Mouse (Mus musculus) olfactory bulb, adult 2 months (tissue): Measurements from ENCODE around the gene Cmbl. TPM values are rescaled to one million over a fixed set of nuclear protein-coding genes. Genes with fewer than 3 reads are reported as not detected.

Experiments
- H3K27ac ChIP-seq: fragments of 200-500 bp; 2 replicates; pipeline ENCODE4 v1.5.1; 2012; ENCODE audit warnings: low read depth, low read length; ENCODE audit not compliant: insufficient read depth
- H3K4me1 ChIP-seq: fragments of 200-500 bp; 2 replicates; pipeline ENCODE4 v1.6.1; 2012; ENCODE audit warnings: low read length; ENCODE audit not compliant: control insufficient read depth, insufficient read depth
- H3K4me3 ChIP-seq: fragments of 200-500 bp; 2 replicates; pipeline ENCODE4 v1.5.1; 2012; ENCODE audit warnings: mild to moderate bottlenecking, low read depth, low read length, moderate library complexity; ENCODE audit not compliant: insufficient read depth
- CTCF ChIP-seq: fragments of 200-500 bp; IDR thresholded peaks from 2 replicates; pipeline ENCODE4 v1.5.1; 2012; ENCODE audit warnings: low read depth, mild to moderate bottlenecking, low read length, moderate library complexity; ENCODE audit not compliant: insufficient read depth
- POLR2A ChIP-seq: fragments of 200-500 bp; IDR thresholded peaks from 2 replicates; pipeline ENCODE4 v1.6.1; 2012; ENCODE audit warnings: mild to moderate bottlenecking, low read depth, low read length, moderate library complexity; ENCODE audit not compliant: insufficient read depth
- WGBS: fragments of 180-500 bp; shearing (Covaris S2); methylation state at CpG from one replicate; pipeline ENCODE4 v1.1.7; 2018; 5-methylcytosine and 5-hydroxymethylcytosine counted together
- polyA plus RNA-seq: library from polyadenylated mRNA; stranded (reverse); fragments of >200 nt; gene quantifications from 2 replicates; pipeline ENCODE4 v1.2.4, GENCODE M21; 2012; ENCODE audit warnings: low replicate concordance; ENCODE audit not compliant: missing spikeins, insufficient read depth, insufficient read length

The Cmbl gene
- polyA plus RNA-seq, 1 experiment: not detected

DNA sequence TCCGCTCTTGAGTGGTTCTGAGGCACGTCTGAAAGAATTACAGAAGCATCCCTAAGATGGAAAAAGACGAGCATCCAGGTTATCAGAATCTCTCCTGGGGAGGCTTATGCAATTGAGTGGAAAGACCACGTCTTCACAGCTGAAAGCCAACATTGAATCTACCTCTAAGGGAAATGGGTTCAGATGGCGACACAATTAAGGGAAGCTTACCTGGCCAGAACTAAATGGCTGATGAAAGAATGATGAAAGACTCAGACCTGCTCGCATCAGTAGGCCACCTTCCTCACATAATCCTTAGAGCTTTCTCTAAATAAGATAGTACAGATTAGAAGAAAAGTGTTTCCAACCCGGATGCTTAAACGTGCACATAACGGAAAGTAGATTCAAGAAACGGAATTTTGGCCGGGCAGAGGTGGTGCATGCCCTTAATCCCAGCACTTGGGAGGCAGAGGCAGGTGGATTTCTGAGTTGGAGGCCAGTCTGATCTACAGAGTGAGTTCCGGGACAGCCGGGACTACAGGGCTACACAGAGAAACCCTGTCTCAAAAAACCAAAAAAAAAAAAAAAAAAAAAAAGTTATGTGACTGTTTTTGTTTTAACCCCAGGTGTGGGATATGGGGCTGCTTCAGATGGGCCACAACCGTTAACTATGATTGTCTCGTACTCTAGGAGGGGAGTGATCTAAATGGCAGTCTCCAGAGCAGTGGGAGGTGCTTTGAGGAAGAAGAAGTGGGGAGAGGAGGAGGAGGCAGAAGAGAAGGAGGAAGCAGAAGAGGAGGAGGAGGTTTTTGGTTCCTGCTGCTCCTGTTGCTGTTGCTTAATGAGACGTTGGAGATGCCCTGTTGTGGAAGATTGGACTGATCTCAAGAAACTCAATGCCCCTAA is 33.5 kb upstream of the Cmbl start:
- H3K4me3 ChIP-seq: peak overlapping the region; percentile 81
- H3K4me1 ChIP-seq: peaks cover 18% of the 10 kb centered on the region
- 9% methylated on average over 16 of the region's 16 CpGs for WGBS
- TF ChIP-seq POLR2A (no peak; the same call in 1 of the 2 replicates), CTCF (no peak)
- H3K27ac ChIP-seq: peak overlapping the region; percentile 89

DNA sequence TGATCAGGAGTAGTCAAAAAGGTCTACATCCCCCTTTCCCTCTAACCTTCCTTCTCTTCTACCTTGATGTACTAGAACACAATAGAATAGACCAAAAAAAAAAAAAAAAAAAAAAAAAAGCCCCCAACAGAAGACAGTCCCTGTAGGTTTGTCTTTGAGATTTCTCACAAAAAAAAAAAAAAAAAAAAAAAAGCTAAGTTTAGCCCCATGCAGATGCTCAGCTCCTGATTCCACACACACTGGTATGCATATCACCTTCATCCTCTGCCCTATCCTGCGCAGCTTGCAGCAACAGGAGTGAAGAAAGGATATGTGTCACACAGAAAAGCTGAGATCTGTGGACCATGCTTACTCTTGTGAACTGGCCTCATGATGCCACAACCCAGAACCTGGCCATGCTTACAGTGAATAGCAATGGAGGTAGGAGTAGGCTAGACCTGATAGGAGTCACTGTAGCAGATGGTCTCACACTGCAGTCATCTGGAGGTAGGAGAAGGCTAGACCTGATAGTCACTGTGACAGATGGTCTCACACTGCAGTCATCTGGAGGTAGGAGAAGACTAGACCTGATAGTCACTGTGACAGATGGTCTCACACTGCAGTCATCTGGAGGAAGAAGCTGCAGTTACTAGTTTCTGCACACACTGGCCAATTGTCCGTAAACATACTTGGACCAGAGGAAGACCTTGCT is 32.7 kb upstream of the Cmbl start:
- Histone ChIP-seq H3K4me3 (no peak overlapping the region), H3K4me1 (peaks cover 18% of the 10 kb centered on the region), H3K27ac (no peak overlapping the region)
- 92% methylated on average over 2 of the region's 2 CpGs for WGBS
- TF ChIP-seq POLR2A: no peak
- no peak for TF ChIP-seq CTCF

DNA sequence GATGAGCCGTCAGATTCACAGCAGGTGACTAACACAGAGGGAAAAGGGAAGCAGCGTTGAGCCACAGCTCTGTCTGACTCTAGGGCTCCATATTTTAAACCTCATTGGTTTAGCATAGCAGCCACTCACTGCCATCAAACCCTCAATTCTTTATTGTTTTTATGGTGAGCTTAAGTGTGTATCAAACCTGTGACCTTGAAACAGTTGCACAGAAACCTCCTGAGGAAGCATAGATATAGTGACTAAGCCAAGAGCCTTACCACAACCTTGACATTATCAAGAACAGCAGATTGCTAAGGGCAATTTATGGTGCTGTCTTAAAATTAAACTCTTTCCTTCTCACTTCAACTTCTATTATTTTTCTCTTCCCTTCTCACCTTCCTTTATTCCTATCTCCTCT is 31.7 kb upstream of the Cmbl start:
- Histone ChIP-seq H3K27ac (no peak overlapping the region), H3K4me1 (peaks cover 18% of the 10 kb centered on the region), H3K4me3 (no peak overlapping the region)
- TF ChIP-seq CTCF: no peak
- TF ChIP-seq POLR2A: no peak
- WGBS: 25% methylated on average over 2 of the region's 2 CpGs

DNA sequence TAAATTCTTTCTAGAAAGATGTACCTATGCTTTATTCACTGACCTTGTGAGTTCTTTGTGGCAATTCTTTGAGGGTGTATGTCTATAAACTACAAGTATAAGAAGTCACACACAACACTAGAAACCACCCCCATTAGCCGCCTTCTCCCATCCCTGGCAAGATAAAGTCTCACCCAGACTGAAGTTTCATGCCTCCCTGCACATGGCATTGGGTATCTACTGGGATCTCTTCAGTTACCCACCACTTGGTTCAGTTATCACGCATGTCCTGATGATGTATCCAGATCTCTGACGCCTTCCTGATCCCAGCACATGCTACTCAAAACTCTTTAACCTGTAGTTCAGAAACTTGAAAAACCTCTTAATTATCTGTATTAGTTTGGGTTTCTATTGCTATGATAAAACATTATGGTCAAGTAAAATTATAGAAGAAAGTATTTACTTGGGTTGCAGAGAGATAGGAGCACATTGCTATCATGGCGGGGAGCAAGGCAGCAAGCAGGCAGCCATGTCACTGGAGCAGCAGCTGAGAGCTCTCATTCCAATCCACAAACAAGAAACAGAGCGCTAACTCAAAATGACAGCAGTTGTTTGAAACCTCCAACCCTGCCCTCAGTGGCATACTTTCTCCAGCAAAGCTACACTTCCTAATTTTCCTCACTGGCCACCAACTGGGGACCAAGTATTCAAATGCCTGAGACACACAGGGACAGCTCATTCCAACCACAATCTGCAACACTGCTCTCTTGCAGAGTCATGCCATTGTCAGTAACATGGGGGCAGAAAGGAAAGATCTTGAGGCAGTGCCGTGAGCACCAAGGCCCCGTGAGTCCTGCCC is 30.5 kb upstream of the Cmbl start:
- WGBS: 85% methylated on average over 7 of the region's 7 CpGs
- H3K27ac ChIP-seq: no peak overlapping the region
- H3K4me3 ChIP-seq: no peak overlapping the region
- peaks cover 18% of the 10 kb centered on the region for H3K4me1 ChIP-seq
- TF ChIP-seq POLR2A: no peak
- TF ChIP-seq CTCF: no peak

DNA sequence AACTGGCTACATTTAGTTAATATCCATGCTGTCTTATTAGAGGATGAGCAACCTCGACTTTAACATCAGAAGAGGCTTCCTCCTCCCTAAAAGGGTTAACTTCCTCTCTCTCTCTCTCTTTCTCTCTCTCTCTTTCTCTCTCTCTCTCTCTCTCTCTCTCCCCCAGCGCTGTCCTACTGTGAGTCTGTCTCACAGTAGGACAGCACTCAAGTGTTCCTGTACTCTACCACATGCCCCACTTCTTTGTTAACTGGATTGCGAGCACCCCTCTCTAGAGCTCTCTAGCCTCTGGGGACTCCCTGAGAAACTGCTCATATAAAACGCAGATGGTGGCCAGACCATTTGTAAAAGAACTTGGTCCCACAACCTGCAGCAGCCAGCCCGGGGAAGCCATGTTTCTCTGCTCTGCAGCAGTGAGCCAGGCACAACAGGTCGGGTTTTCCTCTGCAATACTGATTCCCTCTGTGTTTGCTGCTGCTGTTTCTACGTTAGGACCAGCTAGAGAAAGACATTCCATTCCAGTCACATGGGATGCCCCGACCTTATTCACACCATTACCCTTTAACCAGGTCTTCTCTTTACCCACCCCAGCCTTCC is 29.8 kb upstream of the Cmbl start:
- Histone ChIP-seq H3K4me3 (no peak overlapping the region), H3K4me1 (peaks cover 19% of the 10 kb centered on the region), H3K27ac (peak overlapping the region; percentile 8; the same call in 1 of the 2 replicates)
- TF ChIP-seq CTCF (no peak), POLR2A (no peak)
- WGBS: 22% methylated on average over 8 of the region's 8 CpGs

DNA sequence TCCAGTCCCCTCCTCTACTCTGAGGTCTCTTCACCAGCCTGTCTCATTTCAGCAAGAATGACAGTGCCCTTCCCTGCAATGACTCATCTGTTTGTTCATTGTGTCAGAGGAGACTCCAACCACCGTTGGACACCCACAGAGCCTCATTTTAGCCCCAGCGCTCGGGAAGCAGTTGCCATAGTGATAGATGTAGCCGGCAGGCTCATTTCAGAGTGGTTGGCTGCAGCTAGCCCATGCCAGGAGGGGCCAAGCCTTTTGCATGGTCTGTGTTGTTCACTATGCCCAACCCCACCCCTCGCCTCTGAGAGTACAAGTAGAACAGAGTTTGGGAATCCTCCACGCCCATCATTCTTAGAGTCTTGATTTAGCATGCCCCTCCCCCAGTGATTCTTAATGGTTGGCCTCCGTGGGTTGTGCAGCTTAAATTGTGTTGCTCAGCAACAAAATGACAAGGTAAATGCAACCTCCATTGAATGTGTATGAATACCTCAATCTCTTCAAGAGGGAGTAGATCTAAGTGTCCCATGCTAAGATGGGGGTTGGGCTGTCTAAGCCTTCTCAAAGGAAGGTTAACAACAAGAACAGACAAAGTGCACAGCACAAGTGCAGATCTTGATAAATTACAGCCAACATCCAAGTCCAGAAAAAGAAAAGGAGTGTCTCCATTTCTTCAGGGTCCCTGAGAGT is 29.0 kb upstream of the Cmbl start:
- 8% methylated on average over 7 of the region's 7 CpGs for WGBS
- peak overlapping the region; percentile 8 for H3K27ac ChIP-seq
- TF ChIP-seq POLR2A (no peak), CTCF (no peak)
- H3K4me3 ChIP-seq: no peak overlapping the region
- H3K4me1 ChIP-seq: peaks cover 20% of the 10 kb centered on the region

DNA sequence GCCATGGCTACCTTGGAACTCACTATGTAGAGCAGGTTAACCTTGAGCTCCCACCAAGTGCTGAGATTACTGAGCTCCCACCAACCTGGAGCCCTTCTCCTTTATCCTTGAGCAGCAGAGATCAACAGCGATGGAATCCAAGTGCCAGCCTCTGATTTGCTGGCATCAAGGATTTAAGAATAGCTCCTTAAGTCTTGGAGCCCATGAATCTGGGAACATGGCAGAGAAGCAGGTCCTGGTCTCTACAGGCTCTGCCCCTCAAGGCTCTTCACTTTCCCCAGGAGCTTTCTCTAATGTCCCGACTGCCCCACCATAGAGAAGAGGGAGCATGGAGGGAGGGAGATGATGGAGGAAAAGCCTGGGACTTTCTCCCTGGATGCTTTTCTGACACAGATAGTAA is 27.5 kb upstream of the Cmbl start:
- Histone ChIP-seq H3K4me3 (no peak overlapping the region), H3K27ac (no peak overlapping the region), H3K4me1 (peaks cover 24% of the 10 kb centered on the region)
- WGBS: 86% methylated on average over 2 of the region's 2 CpGs
- TF ChIP-seq CTCF (no peak), POLR2A (no peak)

DNA sequence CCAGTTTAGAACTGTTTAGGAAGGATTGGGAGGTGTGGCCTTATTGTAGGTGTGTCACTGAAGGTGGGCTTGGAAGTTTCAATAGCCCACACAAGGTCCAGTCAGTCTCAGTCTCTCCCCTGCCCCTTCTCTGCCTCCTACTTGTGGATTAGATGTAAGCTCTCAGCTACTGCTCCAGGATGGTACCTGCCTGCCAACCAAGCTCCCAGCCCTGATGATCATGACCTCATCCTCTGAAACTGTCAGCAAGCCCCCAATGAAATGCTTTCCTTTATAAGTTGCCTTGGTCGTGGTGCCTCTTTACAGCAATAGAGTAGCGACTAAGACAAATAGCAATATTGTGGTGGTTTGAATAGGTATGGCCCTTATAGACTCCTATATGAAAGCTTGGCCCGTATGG is 26.8 kb upstream of the Cmbl start:
- TF ChIP-seq CTCF (no peak), POLR2A (no peak)
- peaks cover 24% of the 10 kb centered on the region for H3K4me1 ChIP-seq
- no peak overlapping the region for H3K27ac ChIP-seq
- no peak overlapping the region for H3K4me3 ChIP-seq
- WGBS: 92% methylated on average over 3 of the region's 3 CpGs
